In genomic region chr1:131963085-131963951, GRCm38 (mm10) we compare ENCODE assay signal across 8 mouse cellular contexts. TPM values are rescaled to one million over a fixed set of nuclear protein-coding genes. Genes with fewer than 3 reads are reported as not detected.
DNase-seq lines count a peak whose midpoint lies in the region; ATAC-seq and TF ChIP-seq lines count a peak whose summit lies in the region.

No protein-coding gene starts in this region.

- no peak for TF ChIP-seq POLR2A in ES-Bruce4 (IDR thresholded peaks at IDR 0.05; ENCODE audit: insufficient read depth, low read length)

- TF ChIP-seq EP300 in ES-Bruce4 (IDR thresholded peaks at IDR 0.05; ENCODE audit: insufficient read depth, low read depth, low read length) = no peak

- no peaks in the 10 kb centered on the region for H3K4me1 ChIP-seq in ES-Bruce4 (ENCODE audit: control insufficient read depth, insufficient read depth, low read length)
- peaks cover 6% of the 10 kb centered on the region for H3K4me1 ChIP-seq in embryonic facial prominence, embryonic 12.5 days
- peaks cover 32% of the 10 kb centered on the region for H3K4me1 ChIP-seq in hindbrain, embryonic 13.5 days (replicated peaks)
- H3K4me1 ChIP-seq in liver, embryonic 16.5 days (ENCODE audit: control insufficient read depth, low read depth, low read length) = peaks cover 3% of the 10 kb centered on the region; the same call in 1 of the 2 replicates

- H3K4me2 ChIP-seq in embryonic facial prominence, embryonic 12.5 days (replicated peaks) = peak overlapping the region; percentile 99
- H3K4me2 ChIP-seq in hindbrain, embryonic 13.5 days = peak overlapping the region; percentile 99
- peak overlapping the region; percentile 70 for H3K4me2 ChIP-seq in liver, embryonic 16.5 days (ENCODE audit: low read depth, low read length)

- no peaks in the 10 kb centered on the region for H3K9me3 ChIP-seq in ES-Bruce4 (replicated peaks; ENCODE audit: control insufficient read depth, insufficient read depth, low read length, poor library complexity, severe bottlenecking)
- H3K9me3 ChIP-seq in embryonic facial prominence, embryonic 12.5 days = no peaks in the 10 kb centered on the region
- H3K9me3 ChIP-seq in hindbrain, embryonic 13.5 days = no peaks in the 10 kb centered on the region
- no peaks in the 10 kb centered on the region for H3K9me3 ChIP-seq in liver, embryonic 16.5 days (replicated peaks; ENCODE audit: control insufficient read depth, low read length)

- under 1% methylated on average over 65 of the region's 76 CpGs for WGBS in embryonic facial prominence, embryonic 12.5 days
- WGBS in hindbrain, embryonic 13.5 days = under 1% methylated on average over 73 of the region's 76 CpGs
- WGBS in liver, embryonic 16.5 days (ENCODE audit: insufficient replicate concordance) = 0% methylated on average over 75 of the region's 76 CpGs

- no peak for DNase-seq in cerebellum, adult 9-10 months
- peak; percentile 50 for DNase-seq in thymus, postnatal 14 days
- DNase-seq in right cerebral cortex, postnatal 25 days = no peak

- peak overlapping the region; percentile 73 for H3K4me3 ChIP-seq in ES-Bruce4 (ENCODE audit: low read depth, low read length)
- H3K4me3 ChIP-seq in embryonic facial prominence, embryonic 12.5 days = peak overlapping the region; percentile 77
- H3K4me3 ChIP-seq in hindbrain, embryonic 13.5 days = peak overlapping the region; percentile 84
- peak overlapping the region; percentile 64 for H3K4me3 ChIP-seq in liver, embryonic 16.5 days (ENCODE audit: low read depth, low read length)

- H3K27me3 ChIP-seq in ES-Bruce4 (ENCODE audit: control insufficient read depth, insufficient read depth, low read length, poor library complexity, severe bottlenecking) = peaks cover 4% of the 10 kb centered on the region
- H3K27me3 ChIP-seq in embryonic facial prominence, embryonic 12.5 days = peaks cover 47% of the 10 kb centered on the region
- H3K27me3 ChIP-seq in hindbrain, embryonic 13.5 days = peaks cover 44% of the 10 kb centered on the region
- H3K27me3 ChIP-seq in liver, embryonic 16.5 days (ENCODE audit: control insufficient read depth, insufficient read depth, low read depth, low read length) = peaks cover 32% of the 10 kb centered on the region

- no peaks in the 10 kb centered on the region for H3K36me3 ChIP-seq in ES-Bruce4 (ENCODE audit: control insufficient read depth, insufficient read depth, low read length, poor library complexity, severe bottlenecking)
- H3K36me3 ChIP-seq in embryonic facial prominence, embryonic 12.5 days = no peaks in the 10 kb centered on the region
- H3K36me3 ChIP-seq in hindbrain, embryonic 13.5 days = no peaks in the 10 kb centered on the region
- H3K36me3 ChIP-seq in liver, embryonic 16.5 days (ENCODE audit: control insufficient read depth, insufficient read depth) = no peaks in the 10 kb centered on the region

- H3K27ac ChIP-seq in ES-Bruce4 (ENCODE audit: insufficient read depth, low read length) = no peak overlapping the region
- no peak overlapping the region for H3K27ac ChIP-seq in embryonic facial prominence, embryonic 12.5 days
- no peak overlapping the region for H3K27ac ChIP-seq in hindbrain, embryonic 13.5 days
- H3K27ac ChIP-seq in liver, embryonic 16.5 days (ENCODE audit: low read length) = no peak overlapping the region

- peak overlapping the region; percentile 76 for H3K9ac ChIP-seq in ES-Bruce4 (ENCODE audit: low read depth, poor library complexity, severe bottlenecking)
- H3K9ac ChIP-seq in embryonic facial prominence, embryonic 12.5 days = peak overlapping the region; percentile 73
- peak overlapping the region; percentile 81 for H3K9ac ChIP-seq in hindbrain, embryonic 13.5 days
- H3K9ac ChIP-seq in liver, embryonic 16.5 days (ENCODE audit: low read depth, low read length) = peak overlapping the region; percentile 55

- peak; percentile 31; the same call in 1 of the 2 replicates for ATAC-seq in cerebellum, adult (ENCODE audit: insufficient number of reproducible peaks, low FRiP score, low TSS enrichment)
- peak; percentile 48; the same call in 1 of the 2 replicates for ATAC-seq in embryonic facial prominence, embryonic 12.5 days (ENCODE audit: insufficient number of reproducible peaks, insufficient read depth, low FRiP score, low TSS enrichment)
- peak; percentile 58 for ATAC-seq in hindbrain, embryonic 13.5 days (ENCODE audit: low FRiP score)
- peak; percentile 53 for ATAC-seq in liver, embryonic 16.5 days (ENCODE audit: low read depth)

- TF ChIP-seq CTCF in ES-Bruce4 (IDR thresholded peaks at IDR 0.05; ENCODE audit: low read depth, low read length) = no peak

RNA-seq across cellular contexts. Expression of gene Slc45a3, which starts 0.6 kb away (rescaled TPM):
- polyA plus RNA-seq in ES-Bruce4 (2011; ENCODE audit: insufficient read depth, insufficient read length, low read depth, missing spikeins) = 3.3 and 3.9 TPM in 2 replicates
- polyA plus RNA-seq in embryonic facial prominence, embryonic 12.5 days (2016; fragmentation: Nextera tagmentation; extraction: Ambion mirVana) = 3.8 and 3.9 TPM in 2 replicates
- 1.8 and 4.3 TPM in 2 replicates for polyA plus RNA-seq in hindbrain, embryonic 13.5 days (2015; fragmentation: Nextera tagmentation; extraction: Ambion mirVana)
- 3.0 and 3.2 TPM in 2 replicates for polyA plus RNA-seq in liver, embryonic 16.5 days (2015; fragmentation: Nextera tagmentation; extraction: Ambion mirVana)

RNA-seq across cellular contexts. Expression of gene Elk4, which starts 44.1 kb away (rescaled TPM):
- 33.7 and 46.6 TPM in 2 replicates for polyA plus RNA-seq in ES-Bruce4 (2011; ENCODE audit: insufficient read depth, insufficient read length, low read depth, missing spikeins)
- 18.1 and 18.7 TPM in 2 replicates for polyA plus RNA-seq in embryonic facial prominence, embryonic 12.5 days (2016; fragmentation: Nextera tagmentation; extraction: Ambion mirVana)
- polyA plus RNA-seq in hindbrain, embryonic 13.5 days (2015; fragmentation: Nextera tagmentation; extraction: Ambion mirVana) = 10.6 and 11.0 TPM in 2 replicates
- polyA plus RNA-seq in liver, embryonic 16.5 days (2015; fragmentation: Nextera tagmentation; extraction: Ambion mirVana) = 8.6 and 10.0 TPM in 2 replicates

RNA-seq across cellular contexts. Expression of gene Nucks1, which starts 53.0 kb away (rescaled TPM):
- polyA plus RNA-seq in ES-Bruce4 (2011; ENCODE audit: insufficient read depth, insufficient read length, low read depth, missing spikeins) = 298 and 328 TPM in 2 replicates
- polyA plus RNA-seq in embryonic facial prominence, embryonic 12.5 days (2016; fragmentation: Nextera tagmentation; extraction: Ambion mirVana) = 107 and 125 TPM in 2 replicates
- polyA plus RNA-seq in hindbrain, embryonic 13.5 days (2015; fragmentation: Nextera tagmentation; extraction: Ambion mirVana) = 58.4 and 61.6 TPM in 2 replicates
- 25.1 and 27.4 TPM in 2 replicates for polyA plus RNA-seq in liver, embryonic 16.5 days (2015; fragmentation: Nextera tagmentation; extraction: Ambion mirVana)
